Mouse (Mus musculus) testis, postnatal 10 days (tissue): ENCODE measurements around the gene Cfl2.
"Not testable (repeated sequence)": the region's sequence is repeated elsewhere in the genome, so short reads cannot be mapped to it uniquely, and the experiment has no call there.

Experiments used
- DNase-seq: peaks from one replicate; pipeline ENCODE4 v3.0.0; 2021; ENCODE audit warnings: low spot score

Gene Cfl2

GRCm38 (mm10) chr12:54862606-54863535, at the start of gene Cfl2:
Gene Cfl2 (minus strand): TSS chr12:54862877.
- DNase-seq, result peak; percentile 90

GRCm38 (mm10) chr12:54910387-54910786, 47.7 kb upstream of the Cfl2 start:
- no peak for DNase-seq

GRCm38 (mm10) chr12:54892559-54892958, 29.9 kb upstream of the Cfl2 start:
- DNase-seq, result not testable (repeated sequence)

GRCm38 (mm10) chr12:54890426-54890825, 27.7 kb upstream of the Cfl2 start:
- DNase-seq, result no peak

GRCm38 (mm10) chr12:54887580-54888127, 25.0 kb upstream of the Cfl2 start:
- DNase-seq, result no peak

- peak; percentile 75 for DNase-seq
Measured at GRCm38 (mm10) chr12:54879630-54880029, 17.0 kb upstream of the Cfl2 start.

GRCm38 (mm10) chr12:54879211-54879610, 16.5 kb upstream of the Cfl2 start:
- no peak for DNase-seq

- DNase-seq, result no peak
Measured at GRCm38 (mm10) chr12:54877875-54878274, 15.2 kb upstream of the Cfl2 start.

- no peak for DNase-seq
Measured at GRCm38 (mm10) chr12:54876879-54877278, 14.2 kb upstream of the Cfl2 start.

- no peak for DNase-seq
Measured at GRCm38 (mm10) chr12:54874711-54875110, 12.0 kb upstream of the Cfl2 start.

GRCm38 (mm10) chr12:54861991-54862605, 579 bp downstream of the Cfl2 start:
- peak; percentile 73 for DNase-seq

- DNase-seq, result no peak
Measured at GRCm38 (mm10) chr12:54859531-54859930, 3.1 kb downstream of the Cfl2 start.

GRCm38 (mm10) chr12:54850551-54850950, 12.1 kb downstream of the Cfl2 start:
- no peak for DNase-seq

- no peak for DNase-seq
Measured at GRCm38 (mm10) chr12:54844415-54844814, 18.3 kb downstream of the Cfl2 start.

GRCm38 (mm10) chr12:54841576-54841975, 21.1 kb downstream of the Cfl2 start:
- no peak for DNase-seq

- no peak for DNase-seq
Measured at GRCm38 (mm10) chr12:54839815-54840214, 22.9 kb downstream of the Cfl2 start.

GRCm38 (mm10) chr12:54838931-54839330, 23.7 kb downstream of the Cfl2 start:
- no peak for DNase-seq

- DNase-seq, result no peak
Measured at GRCm38 (mm10) chr12:54835608-54836570, 26.8 kb downstream of the Cfl2 start.

- DNase-seq, result peak; percentile 88
Measured at GRCm38 (mm10) chr12:54834925-54835447, 27.7 kb downstream of the Cfl2 start.

GRCm38 (mm10) chr12:54833856-54834399, 28.7 kb downstream of the Cfl2 start:
- DNase-seq, result no peak

GRCm38 (mm10) chr12:54831927-54832326, 30.8 kb downstream of the Cfl2 start:
- DNase-seq, result not testable (repeated sequence)
